Mouse (Mus musculus) kidney, embryonic 15.5 days (tissue): Measurements from ENCODE around the gene Pofut1. TPM values are rescaled to one million over a fixed set of nuclear protein-coding genes. Genes with fewer than 3 reads are reported as not detected.
"Not testable (repeated sequence)": the region's sequence is repeated elsewhere in the genome, so short reads cannot be mapped to it uniquely, and the experiment has no call there.

Source experiments
- ATAC-seq: fragments of 200-750 bp; cut with Nextera tagmentation; replicated peaks from 2 replicates; pipeline ENCODE4 v1.8.0; 2017; ENCODE audit warnings: moderate TSS enrichment; ENCODE audit not compliant: low FRiP score
- H3K27ac ChIP-seq: fragments of 300-500 bp; sonication (generic); 2 replicates; pipeline ENCODE4 v1.5.1; 2015; ENCODE audit warnings: mild to moderate bottlenecking, inconsistent platforms
- H3K27me3 ChIP-seq: fragments of 300-500 bp; sonication (generic); 2 replicates; pipeline ENCODE4 v1.6.1; 2015; ENCODE audit warnings: inconsistent platforms
- H3K36me3 ChIP-seq: fragments of 300-500 bp; sonication (generic); 2 replicates; pipeline ENCODE4 v1.6.1; 2015; ENCODE audit warnings: inconsistent platforms
- H3K4me1 ChIP-seq: fragments of 300-500 bp; sonication (generic); 2 replicates; pipeline ENCODE4 v1.6.1; 2015; ENCODE audit warnings: inconsistent platforms
- H3K4me2 ChIP-seq: fragments of 300-500 bp; sonication (generic); 2 replicates; pipeline ENCODE4 v1.6.1; 2015; ENCODE audit warnings: moderate library complexity, mild to moderate bottlenecking, inconsistent platforms
- H3K4me3 ChIP-seq: fragments of 300-500 bp; sonication (generic); replicated peaks from 2 replicates; pipeline ENCODE4 v1.5.1; 2015; ENCODE audit warnings: mild to moderate bottlenecking, inconsistent platforms
- H3K9ac ChIP-seq: fragments of 300-500 bp; sonication (generic); 2 replicates; pipeline ENCODE4 v1.6.1; 2015; ENCODE audit warnings: mild to moderate bottlenecking, inconsistent platforms
- H3K9me3 ChIP-seq: fragments of 300-500 bp; sonication (generic); replicated peaks from 2 replicates; pipeline ENCODE4 v1.6.1; 2016; ENCODE audit warnings: inconsistent platforms
- WGBS: fragments of 180-500 bp; shearing (Covaris S2); methylation state at CpG from one replicate; pipeline ENCODE4 v1.1.7; 2015; ENCODE audit warnings: mixed read lengths; 5-methylcytosine and 5-hydroxymethylcytosine counted together
- polyA plus RNA-seq: library from polyadenylated mRNA; unstranded; fragments of >200 nt; fragmentation: Nextera tagmentation; extraction: Ambion mirVana; gene quantifications from 2 replicates; pipeline ENCODE4 v1.2.1, GENCODE M21; 2015

Gene Pofut1
- polyA plus RNA-seq, 1 experiment from 2014 or later = 6.4 TPM

- no peaks in the 10 kb centered on the region for H3K27me3 ChIP-seq
- no peaks in the 10 kb centered on the region for H3K36me3 ChIP-seq
- H3K4me3 ChIP-seq = no peak overlapping the region
- no peak overlapping the region for H3K4me2 ChIP-seq
- peaks cover 4% of the 10 kb centered on the region; the same call in 1 of the 2 replicates for H3K4me1 ChIP-seq
- no peak overlapping the region for H3K27ac ChIP-seq
- no peak for ATAC-seq
- H3K9me3 ChIP-seq = no peaks in the 10 kb centered on the region
- WGBS = 75% methylated on average over 6 of the region's 6 CpGs
- no peak overlapping the region for H3K9ac ChIP-seq
Measured at GRCm38 (mm10) chr2:153274919-153275247, 33.5 kb downstream of the Pofut1 start.

GRCm38 (mm10) chr2:153275577-153275976 is 34.2 kb downstream of the Pofut1 start:
- not testable (repeated sequence) for H3K9ac ChIP-seq, H3K4me2 ChIP-seq, H3K27ac ChIP-seq, H3K27me3 ChIP-seq, H3K36me3 ChIP-seq, ATAC-seq, H3K9me3 ChIP-seq, H3K4me3 ChIP-seq, H3K4me1 ChIP-seq
- WGBS = 80% methylated on average over 3 of the region's 3 CpGs

GRCm38 (mm10) chr2:153276440-153276839 is 35.1 kb downstream of the Pofut1 start:
- H3K4me1 ChIP-seq = peaks cover 4% of the 10 kb centered on the region; the same call in 1 of the 2 replicates
- no peaks in the 10 kb centered on the region for H3K9me3 ChIP-seq
- H3K4me2 ChIP-seq = no peak overlapping the region
- H3K27ac ChIP-seq = no peak overlapping the region
- no peaks in the 10 kb centered on the region for H3K36me3 ChIP-seq
- no peak overlapping the region for H3K9ac ChIP-seq
- H3K4me3 ChIP-seq = no peak overlapping the region
- 91% methylated on average over 8 of the region's 8 CpGs for WGBS
- H3K27me3 ChIP-seq = no peaks in the 10 kb centered on the region
- no peak for ATAC-seq

DNA sequence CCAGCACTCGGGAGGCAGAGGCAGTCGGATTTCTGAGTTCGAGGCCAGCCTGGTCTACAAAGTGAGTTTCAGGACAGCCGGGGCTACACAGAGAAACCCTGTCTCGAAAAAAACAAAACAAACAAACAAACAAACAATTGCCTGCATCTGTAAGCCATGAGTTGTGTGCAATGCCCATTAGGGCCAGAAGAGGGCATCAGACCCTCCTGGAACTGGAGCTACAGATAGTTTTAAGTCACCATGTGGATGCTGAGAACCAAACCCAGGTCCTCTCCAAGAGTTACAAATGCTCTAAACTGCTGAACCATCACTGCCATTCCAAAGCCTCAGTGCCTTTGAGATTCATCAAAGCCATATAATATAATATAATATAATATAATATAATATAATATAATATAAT is 35.5 kb downstream of the Pofut1 start:
- H3K4me3 ChIP-seq, H3K4me2 ChIP-seq, ATAC-seq, H3K9me3 ChIP-seq, H3K4me1 ChIP-seq, H3K9ac ChIP-seq, H3K27me3 ChIP-seq, H3K36me3 ChIP-seq, H3K27ac ChIP-seq: not testable (repeated sequence)
- 91% methylated on average over 5 of the region's 5 CpGs for WGBS

DNA sequence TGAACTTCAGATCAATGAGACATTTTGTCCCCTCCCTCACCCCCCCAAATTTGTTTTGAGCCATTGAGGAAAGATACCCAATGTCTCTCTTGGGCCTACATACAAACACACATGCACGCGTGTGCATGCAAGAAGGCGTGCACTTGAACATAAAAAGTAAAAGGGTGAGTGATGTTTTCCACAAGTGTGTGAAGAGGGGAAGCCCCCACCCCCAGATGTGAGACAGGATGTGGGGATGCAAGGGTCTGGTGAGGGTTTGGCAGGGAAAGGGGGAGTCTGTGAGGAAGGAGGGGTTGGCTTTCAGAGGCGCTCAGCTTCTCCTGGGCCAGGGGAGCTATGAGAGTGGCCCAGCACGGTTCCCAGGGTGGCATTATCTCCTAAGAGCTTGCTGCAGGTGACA is 37.0 kb downstream of the Pofut1 start:
- Histone ChIP-seq H3K4me2 (no peak overlapping the region), H3K27ac (no peak overlapping the region), H3K4me3 (no peak overlapping the region), H3K36me3 (no peaks in the 10 kb centered on the region), H3K9me3 (no peaks in the 10 kb centered on the region), H3K9ac (no peak overlapping the region), H3K27me3 (no peaks in the 10 kb centered on the region), H3K4me1 (peaks cover 4% of the 10 kb centered on the region; the same call in 1 of the 2 replicates)
- 89% methylated on average over 5 of the region's 5 CpGs for WGBS
- ATAC-seq = no peak

- H3K9ac ChIP-seq = no peak overlapping the region
- H3K36me3 ChIP-seq = no peaks in the 10 kb centered on the region
- H3K27me3 ChIP-seq = no peaks in the 10 kb centered on the region
- WGBS = 90% methylated on average over 6 of the region's 6 CpGs
- H3K9me3 ChIP-seq = no peaks in the 10 kb centered on the region
- H3K4me2 ChIP-seq = no peak overlapping the region
- no peak overlapping the region for H3K27ac ChIP-seq
- no peak overlapping the region for H3K4me3 ChIP-seq
- no peak for ATAC-seq
- peaks cover 9% of the 10 kb centered on the region for H3K4me1 ChIP-seq
Measured at GRCm38 (mm10) chr2:153283919-153284318, 42.6 kb downstream of the Pofut1 start.

DNA sequence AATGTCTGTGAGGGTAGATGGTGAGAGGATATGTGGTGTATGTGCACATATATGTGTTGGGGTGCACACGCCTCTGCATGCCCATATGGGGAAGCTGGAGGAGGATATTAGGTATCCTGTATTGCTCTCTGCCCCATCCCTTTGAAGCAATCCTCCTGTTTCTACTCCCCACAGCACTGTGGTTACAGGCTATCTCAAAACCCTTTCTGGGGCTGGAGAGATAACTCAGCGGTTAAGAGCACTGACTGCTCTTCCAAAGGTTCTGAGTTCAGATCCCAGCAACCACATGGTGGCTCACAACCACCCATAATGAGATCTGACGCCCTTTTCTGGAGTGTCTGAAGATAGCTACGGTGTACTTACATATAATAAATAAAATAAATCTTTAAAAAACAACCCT is 45.2 kb downstream of the Pofut1 start:
- peaks cover 9% of the 10 kb centered on the region for H3K4me1 ChIP-seq
- H3K4me3 ChIP-seq = no peak overlapping the region
- no peaks in the 10 kb centered on the region for H3K27me3 ChIP-seq
- no peaks in the 10 kb centered on the region for H3K9me3 ChIP-seq
- H3K4me2 ChIP-seq = no peak overlapping the region
- no peaks in the 10 kb centered on the region for H3K36me3 ChIP-seq
- 90% methylated on average over 4 of the region's 4 CpGs for WGBS
- H3K9ac ChIP-seq = no peak overlapping the region
- ATAC-seq = no peak
- H3K27ac ChIP-seq = no peak overlapping the region

DNA sequence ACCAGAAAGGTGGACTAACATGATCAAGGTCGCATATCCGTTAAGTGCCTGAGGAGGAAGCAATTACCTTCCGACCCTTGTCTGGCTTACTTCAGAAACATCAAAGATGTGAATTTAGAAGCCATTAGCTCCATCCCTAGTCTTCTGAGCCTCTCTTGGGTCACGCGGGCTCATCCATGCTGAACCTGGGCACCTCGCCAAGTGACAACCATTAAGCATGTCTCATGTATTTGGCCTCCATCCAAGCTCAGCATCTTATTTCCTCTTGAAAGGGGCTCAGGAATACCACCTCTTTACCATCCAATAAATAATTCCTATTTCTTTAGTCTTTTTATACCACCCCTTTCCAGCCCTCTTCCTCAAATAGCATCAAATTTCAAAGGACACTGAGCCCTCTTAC is 46.5 kb downstream of the Pofut1 start:
- H3K4me3 ChIP-seq = no peak overlapping the region
- H3K27ac ChIP-seq = no peak overlapping the region
- no peak overlapping the region for H3K4me2 ChIP-seq
- H3K9me3 ChIP-seq = no peaks in the 10 kb centered on the region
- H3K27me3 ChIP-seq = no peaks in the 10 kb centered on the region
- H3K36me3 ChIP-seq = no peaks in the 10 kb centered on the region
- ATAC-seq = no peak
- H3K4me1 ChIP-seq = peaks cover 22% of the 10 kb centered on the region
- no peak overlapping the region for H3K9ac ChIP-seq
- WGBS = 30% methylated on average over 6 of the region's 6 CpGs

DNA sequence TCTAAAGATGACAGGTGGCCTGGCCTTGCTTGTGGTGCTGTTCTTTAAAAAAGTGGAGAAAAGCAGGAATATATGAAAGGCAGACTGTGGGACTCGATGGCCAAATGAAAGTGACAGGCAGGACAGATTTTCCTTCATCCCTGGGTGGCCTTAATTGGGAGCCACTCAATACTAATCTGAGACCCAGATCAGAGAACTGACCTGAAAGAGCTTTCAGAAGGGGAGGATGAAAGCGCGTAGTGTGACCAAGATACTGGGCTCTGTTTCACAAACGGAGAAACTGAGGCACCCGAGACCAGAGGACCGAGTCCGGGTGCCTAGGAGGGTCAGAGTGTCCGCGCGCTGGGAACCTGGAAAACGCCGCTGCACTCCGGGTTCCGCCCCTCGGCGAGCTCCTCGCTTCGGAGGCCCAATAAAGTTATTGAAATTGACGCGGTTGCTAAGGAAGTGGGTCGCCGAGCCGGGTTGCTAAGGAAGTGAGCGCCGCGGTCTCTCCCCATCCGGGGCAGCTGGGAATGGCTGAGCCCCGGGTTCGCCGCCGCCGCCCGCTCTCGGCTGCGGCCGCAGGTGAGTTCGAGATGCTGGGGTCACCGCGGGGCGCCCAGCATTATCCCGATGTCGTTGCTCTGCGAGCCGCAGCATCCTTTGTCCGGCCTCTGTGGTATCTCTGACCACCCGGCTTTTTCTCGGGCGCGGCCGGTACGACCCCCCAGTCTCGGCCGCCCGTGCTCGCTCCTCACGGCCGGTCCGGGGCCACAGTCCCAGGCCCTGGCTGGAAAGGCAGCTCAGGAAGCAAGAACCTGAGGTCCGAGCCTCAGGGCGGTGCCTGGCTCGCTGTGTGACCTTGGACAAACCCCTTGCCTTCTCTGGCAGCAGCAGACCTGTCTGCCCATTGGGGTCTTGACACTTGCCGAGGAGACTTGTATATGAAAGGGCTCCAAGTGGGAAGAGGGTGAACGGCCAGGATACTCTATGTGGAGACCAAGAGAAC is 49.9 kb downstream of the Pofut1 start, which contains the start of gene Kif3b:
TSS of gene Kif3b (plus strand) at position 476 of the 991 bp plus-strand sequence.
- peak within 1 kb of the TSS; percentile 87 for H3K9ac ChIP-seq
- H3K9me3 ChIP-seq = no peaks in the 10 kb centered on the region
- peak within 1 kb of the TSS; percentile 86 for H3K4me2 ChIP-seq
- H3K4me1 ChIP-seq = peaks cover 22% of the 10 kb centered on the region
- H3K36me3 ChIP-seq = peaks cover 3% of the 10 kb centered on the region; the same call in 1 of the 2 replicates
- peak; percentile 94 for ATAC-seq
- under 1% methylated on average over 63 of the region's 63 CpGs for WGBS
- H3K4me3 ChIP-seq = peak within 1 kb of the TSS; percentile 99
- no peaks in the 10 kb centered on the region for H3K27me3 ChIP-seq
- H3K27ac ChIP-seq = peak within 1 kb of the TSS; percentile 37

GRCm38 (mm10) chr2:153292305-153292861 is 51.0 kb downstream of the Pofut1 start:
- Histone ChIP-seq H3K36me3 (peaks cover 3% of the 10 kb centered on the region; the same call in 1 of the 2 replicates), H3K4me1 (peaks cover 22% of the 10 kb centered on the region), H3K27ac (no peak overlapping the region), H3K4me2 (peak overlapping the region; percentile 86), H3K4me3 (peak overlapping the region; percentile 99), H3K9me3 (no peaks in the 10 kb centered on the region), H3K9ac (no peak overlapping the region), H3K27me3 (no peaks in the 10 kb centered on the region)
- WGBS = 48% methylated on average over 7 of the region's 7 CpGs
- no peak for ATAC-seq

DNA sequence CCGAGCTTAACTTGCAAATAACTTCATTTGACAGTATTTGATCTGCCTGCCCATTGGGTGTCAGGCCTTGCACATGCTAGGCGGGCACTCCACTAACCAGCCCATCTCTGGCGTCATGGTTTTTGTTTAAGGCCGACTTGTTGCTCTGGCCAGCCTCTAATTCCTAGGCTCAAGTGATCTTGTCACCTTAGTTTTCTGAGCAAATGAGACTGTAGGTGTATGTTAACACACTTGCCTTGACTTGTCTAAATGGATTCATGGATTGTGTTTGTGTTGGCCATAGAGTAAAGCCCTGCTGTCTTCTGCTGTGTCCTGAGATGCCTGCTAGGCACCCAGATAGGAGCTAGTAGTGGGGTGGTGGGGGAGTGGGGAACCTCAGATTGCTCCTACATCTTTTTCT is 53.9 kb downstream of the Pofut1 start:
- Histone ChIP-seq H3K4me2 (no peak overlapping the region), H3K9ac (no peak overlapping the region), H3K27me3 (no peaks in the 10 kb centered on the region), H3K9me3 (no peaks in the 10 kb centered on the region), H3K27ac (no peak overlapping the region), H3K36me3 (peaks cover 3% of the 10 kb centered on the region; the same call in 1 of the 2 replicates), H3K4me1 (peaks cover 27% of the 10 kb centered on the region), H3K4me3 (no peak overlapping the region)
- ATAC-seq = no peak
- 90% methylated on average over 4 of the region's 4 CpGs for WGBS

DNA sequence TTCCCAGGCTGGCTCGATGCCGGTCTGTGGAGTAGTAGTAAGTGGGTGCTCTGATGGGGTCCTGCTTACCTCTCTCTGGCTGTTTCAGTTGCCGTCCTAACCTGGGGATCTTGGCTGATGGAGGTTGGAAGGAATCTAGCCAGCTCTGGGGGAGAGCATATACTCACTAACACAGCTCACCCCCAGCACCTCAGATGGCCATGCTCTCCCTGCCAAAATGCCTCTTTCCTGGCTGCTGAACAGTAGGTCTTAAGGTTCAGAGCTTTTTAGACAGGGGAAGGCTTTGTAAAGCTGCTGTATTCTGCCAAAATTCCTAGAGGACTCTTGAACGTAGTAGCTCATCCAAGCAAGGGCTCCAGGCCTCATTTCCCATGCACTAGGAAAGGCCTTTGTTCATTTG is 56.4 kb downstream of the Pofut1 start:
- 83% methylated on average over 4 of the region's 4 CpGs for WGBS
- Histone ChIP-seq H3K9me3 (no peaks in the 10 kb centered on the region), H3K4me3 (no peak overlapping the region), H3K27ac (no peak overlapping the region), H3K4me2 (no peak overlapping the region), H3K36me3 (peaks cover 3% of the 10 kb centered on the region; the same call in 1 of the 2 replicates), H3K9ac (no peak overlapping the region), H3K4me1 (peaks cover 15% of the 10 kb centered on the region), H3K27me3 (no peaks in the 10 kb centered on the region)
- no peak for ATAC-seq
